Mouse (Mus musculus) yolk sac, embryonic 10.5 days (tissue): Measurements from ENCODE around the gene H2-K1.

Source experiments
- DNase-seq: peaks from one replicate; pipeline ENCODE4 v3.0.0-alpha.2; 2017; ENCODE audit warnings: low spot score

The H2-K1 gene

DNA sequence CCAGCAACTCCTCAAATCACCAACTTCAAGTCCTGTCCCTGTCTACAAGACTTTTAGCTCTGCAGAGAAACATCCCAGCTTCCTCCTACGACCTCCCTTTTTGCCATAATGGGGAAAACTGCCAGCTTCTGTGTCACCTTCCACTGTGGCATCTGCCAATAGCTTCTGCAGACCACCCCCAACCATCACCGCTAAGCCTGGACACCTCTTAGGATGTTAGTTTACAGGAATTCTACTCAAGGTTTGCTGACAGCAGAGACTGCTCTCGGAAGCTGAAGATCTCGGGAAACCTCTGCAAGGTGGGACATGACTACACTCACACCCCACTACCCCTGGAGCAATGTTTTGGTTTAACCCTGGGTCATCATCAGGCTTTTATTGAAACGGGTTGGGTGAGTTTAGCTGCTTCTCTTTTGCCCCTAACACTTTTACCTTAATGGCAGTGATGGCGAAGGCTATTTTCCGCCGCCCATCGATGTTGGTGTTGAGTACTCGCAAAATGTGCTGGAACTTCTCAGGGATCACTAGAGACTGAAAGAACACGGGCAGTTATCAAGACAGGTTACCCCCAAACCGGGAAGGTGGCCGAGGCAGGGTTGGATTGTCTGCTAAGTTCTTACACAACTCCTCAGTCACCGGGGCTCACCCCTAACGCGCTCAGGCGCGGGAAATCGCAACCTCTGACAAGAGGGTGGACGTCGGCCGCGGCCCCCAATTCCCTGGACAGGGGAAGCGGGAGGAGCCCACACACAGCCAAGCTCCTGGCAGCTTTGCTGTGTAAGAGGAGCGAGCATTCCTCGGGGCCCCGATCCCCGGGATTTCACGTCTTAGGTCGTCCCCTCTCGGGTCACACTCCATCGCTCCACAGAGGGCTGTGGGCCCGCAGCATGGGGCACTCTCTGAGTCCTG is 45.2 kb downstream of the H2-K1 start:
- DNase-seq: no peak

DNA sequence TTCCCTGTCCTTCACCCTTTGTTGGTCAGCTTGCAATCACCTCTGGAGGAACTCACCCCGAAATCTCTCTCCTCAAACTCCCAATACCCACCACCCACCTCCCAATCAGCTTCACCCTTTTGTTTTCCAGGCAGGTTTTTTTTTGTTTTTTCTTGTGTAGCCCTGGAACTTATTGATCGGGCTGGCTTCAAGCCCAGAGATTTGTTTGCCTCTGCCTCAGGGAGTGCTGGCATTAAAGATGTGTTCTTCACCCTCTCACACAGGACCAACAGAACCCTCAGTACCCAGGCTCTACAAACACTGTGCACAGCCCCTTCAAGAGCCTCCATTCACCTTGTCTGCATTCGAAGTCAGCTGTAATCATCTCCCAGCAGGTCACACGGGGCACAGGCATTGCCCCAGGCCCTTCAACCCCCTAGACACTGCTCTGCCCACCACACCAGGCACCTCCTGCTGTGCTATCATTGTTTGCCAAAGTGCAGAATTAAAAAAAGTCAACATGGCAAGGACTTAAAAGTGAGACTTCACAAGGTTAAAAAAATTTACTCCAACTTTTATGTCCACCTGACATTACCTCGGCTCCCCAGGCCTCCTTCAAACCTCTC is 46.1 kb downstream of the H2-K1 start:
- no peak for DNase-seq

DNA sequence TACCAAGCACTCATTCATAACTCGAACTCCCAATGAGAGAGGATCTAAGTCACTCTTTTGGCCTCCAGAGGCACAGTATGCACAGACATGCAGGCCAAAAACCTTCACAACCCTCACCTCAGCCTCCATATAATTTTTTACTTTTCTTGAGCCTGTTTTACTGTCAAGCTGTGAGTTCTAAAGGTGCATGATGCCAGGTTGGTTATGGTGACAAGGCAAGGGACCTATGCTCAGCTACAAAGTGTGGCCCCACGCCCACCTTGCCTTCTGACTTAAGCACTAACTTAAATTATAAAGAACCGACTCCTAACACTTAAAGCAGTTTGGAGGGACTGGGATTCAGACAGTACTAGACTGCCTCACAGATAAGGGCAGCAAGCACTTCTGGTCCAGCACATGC is 46.8 kb downstream of the H2-K1 start:
- DNase-seq: no peak

DNA sequence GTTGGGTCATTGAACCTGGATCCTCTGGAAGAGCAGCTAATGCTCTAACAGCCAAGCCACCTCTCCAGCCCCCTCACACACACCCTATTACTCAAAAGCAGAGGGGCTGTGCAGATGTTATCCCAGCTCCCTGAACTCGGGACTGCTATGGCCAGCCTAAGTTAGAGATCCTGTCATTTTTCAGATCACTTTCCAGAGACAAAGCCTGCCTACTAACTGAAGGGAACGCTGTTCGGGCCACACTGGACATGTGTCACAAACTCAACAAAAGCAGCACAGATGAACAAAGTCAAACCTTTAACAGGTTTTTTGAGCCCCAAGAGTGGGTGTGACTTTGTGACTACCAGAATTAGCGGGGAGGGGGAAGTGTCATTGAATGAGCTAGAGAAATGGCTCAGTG is 47.3 kb downstream of the H2-K1 start:
- DNase-seq: no peak

DNA sequence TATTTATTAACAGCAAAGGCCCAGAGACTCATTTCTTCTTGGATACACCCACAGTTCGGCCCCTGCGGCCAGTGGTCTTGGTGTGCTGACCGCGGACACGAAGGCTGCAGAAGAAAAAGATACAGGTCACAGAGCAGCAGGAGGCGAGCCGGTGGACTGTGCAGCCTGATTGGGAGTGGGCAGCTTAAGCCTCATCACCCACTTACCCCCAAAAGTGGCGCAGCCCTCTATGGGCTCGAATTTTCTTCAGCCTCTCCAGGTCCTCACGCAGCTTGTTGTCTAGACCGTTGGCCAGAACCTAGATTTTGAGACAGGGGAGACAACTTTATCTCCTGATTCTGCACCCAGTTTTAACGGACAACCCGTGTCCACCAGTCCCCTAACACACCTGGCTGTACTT is 48.1 kb downstream of the H2-K1 start:
- peak; percentile 31 for DNase-seq

DNA sequence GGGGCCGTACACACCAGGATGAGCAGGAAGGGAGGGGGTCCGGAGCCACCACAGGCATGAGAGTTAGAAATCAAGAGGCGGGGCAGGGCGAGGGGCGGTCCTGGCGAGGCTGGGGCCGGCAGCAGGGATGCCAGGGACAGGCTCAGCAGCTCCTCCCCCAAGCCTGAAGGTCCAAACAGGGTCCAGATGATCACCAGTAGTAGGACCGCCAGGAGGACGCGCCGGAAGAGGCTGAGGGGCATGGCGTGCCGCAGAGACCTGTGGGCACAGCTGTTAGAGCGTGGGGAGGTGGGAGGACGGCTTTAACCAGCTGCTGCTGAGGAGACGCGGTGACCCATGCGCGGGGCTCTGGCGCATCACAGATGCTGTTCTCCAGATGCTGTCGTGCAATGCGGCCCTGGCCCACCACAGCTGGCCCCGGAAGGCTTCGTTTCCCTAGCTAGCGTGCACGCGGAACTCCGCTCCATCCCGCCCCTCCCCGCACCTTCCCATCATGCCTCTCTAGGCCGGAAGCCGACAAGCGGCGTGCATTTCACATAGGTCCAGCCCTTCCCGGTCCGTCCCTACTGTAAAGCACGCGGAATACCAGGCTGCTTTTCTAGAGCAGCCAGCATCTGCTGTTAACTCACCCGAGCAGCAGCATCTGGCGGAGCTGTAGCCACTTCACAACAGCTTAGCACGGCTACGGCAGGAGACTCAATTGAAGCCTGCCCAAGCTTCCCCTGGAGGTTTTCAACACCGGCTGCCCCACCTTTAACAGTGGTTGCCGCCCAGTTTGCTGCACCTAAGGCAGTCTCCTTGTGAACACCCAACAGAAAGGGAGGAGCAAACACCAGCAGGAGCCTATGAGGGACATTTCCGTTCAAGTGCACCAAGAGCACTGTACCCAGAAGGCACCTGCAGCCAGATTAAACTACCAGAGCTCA is 48.9 kb downstream of the H2-K1 start, which contains the start of gene B3galt4:
B3galt4 (minus strand) TSS at position 468 of the 926 bp plus-strand sequence.
- peak; percentile 90 for DNase-seq

DNA sequence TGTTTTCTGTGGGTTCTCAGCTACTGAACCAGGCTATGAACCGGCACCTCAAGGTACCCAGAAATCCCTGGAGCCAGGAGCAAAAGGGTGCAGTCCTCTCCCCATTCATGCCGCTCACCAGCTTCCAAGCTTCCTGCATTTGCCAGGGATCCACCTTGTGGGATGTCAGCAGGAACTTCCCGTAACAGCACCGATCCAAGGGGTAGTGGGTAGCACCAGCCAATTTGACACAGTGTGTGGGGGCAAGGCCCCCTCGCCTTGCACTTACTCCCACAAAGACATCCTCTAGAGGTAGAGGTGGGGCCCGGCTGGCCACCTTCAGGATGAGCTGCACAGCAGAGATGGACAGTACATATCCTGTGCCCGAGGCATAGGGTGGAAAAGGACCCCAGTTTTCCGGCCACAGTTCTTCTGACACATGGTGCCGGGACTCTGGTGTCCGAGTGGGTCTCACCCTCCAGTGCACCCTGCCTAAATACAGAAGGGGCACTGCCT is 50.0 kb downstream of the H2-K1 start:
- no peak for DNase-seq

DNA sequence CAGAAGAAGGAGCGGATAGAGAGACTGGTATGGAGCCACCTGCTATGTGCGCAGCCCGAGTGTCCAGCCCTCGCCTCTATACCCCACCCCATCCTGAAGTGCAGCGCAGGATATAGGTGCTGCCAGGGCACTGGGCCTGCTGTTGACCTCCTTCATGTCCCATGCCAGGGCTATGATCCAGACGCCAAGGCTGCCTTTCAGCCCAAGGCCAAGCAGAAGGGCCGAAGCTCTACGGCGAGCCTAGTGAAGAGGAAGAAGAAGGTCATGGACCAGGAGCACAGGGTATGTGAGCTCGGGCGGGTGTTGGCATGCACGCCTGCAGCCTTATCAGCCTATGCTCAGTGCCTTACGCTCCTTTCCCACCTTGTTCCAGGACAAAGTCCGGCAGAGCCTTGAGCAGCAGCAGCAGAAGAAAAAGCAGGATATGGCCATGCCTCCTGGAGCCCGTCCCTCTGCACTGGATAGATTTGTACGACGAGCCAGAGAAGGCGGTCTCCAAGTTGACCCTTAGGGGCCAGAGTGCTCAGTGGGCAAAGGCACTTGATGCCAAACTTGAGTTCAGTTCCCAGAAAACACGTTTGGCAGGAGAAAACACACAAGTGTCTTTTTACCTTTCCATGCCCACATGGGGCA is 51.1 kb downstream of the H2-K1 start:
- DNase-seq: peak; percentile 46

DNA sequence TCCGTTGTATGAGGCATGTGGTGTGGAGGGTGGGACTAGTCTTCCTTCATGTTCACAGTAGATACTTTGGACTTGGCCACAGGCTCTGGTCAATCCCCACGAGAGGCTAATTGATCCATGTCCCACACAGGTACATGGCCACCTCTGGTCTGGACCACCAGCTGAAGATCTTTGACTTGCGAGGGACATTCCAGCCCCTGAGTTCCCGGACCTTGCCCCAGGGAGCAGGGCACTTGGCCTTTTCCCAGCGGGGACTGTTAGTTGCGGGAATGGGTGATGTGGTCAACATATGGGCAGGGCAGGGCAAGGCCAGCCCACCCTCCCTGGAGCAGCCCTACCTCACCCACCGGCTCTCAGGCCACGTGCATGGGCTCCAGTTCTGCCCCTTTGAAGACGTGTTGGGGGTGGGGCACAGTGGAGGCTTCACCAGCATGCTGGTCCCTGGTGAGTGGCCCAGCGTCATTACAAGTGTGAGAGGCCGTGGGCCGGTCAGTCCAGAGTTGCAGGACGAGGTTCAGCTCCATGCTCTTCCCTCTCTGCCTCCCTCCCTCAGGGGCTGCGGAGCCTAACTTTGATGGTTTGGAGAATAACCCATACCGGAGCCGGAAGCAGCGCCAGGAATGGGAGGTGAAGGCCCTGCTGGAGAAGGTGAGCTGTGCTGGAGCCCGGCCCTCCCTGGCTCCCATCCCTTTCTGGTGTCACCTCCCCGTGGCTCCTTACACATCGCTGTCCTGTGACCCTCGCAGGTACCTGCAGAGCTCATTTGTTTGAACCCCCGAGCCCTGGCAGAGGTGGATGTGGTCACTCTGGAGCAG is 51.9 kb downstream of the H2-K1 start:
- no peak for DNase-seq

DNA sequence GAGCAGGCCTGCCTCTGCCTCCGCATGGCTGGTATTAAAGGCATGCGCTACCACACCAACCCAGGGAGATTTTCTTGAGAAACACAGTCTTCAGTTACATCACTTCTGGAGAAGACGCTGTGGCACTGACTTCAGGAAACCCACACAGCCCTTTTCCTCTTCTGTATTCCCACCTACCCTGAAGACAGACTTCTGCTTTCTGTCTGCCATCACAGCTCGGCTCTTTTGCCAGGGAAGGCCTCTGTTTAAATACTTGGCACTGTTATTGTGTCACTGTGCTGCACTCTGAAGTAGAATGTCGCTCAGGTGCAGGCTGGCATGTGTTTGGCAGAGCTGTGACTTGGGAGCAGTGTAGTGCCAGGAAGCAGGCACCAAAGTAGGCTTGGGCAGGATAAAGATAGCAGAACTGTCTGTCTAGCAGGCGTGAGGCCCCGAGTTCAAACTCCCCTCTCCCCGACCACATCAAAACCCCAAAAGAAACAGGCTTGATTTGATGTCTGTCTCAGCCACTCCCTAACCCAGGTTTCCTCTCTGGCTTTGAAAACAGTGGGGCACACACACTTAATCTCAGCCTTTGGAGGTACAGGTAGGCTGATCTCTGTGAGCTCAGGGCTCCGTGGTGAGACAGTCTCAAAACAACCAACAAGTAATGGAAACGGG is 52.6 kb downstream of the H2-K1 start:
- no peak for DNase-seq
